Mouse (Mus musculus): ENCODE results near the gene Guk1. TPM values are rescaled to one million over a fixed set of nuclear protein-coding genes. Genes with fewer than 3 reads are reported as not detected.
A peak's percentile ranks its signal among the peaks of the same experiment; 100 is the strongest.

Guk1 gene
- polyA plus RNA-seq, 1 experiment from 2014 or later = 261 TPM

DNA sequence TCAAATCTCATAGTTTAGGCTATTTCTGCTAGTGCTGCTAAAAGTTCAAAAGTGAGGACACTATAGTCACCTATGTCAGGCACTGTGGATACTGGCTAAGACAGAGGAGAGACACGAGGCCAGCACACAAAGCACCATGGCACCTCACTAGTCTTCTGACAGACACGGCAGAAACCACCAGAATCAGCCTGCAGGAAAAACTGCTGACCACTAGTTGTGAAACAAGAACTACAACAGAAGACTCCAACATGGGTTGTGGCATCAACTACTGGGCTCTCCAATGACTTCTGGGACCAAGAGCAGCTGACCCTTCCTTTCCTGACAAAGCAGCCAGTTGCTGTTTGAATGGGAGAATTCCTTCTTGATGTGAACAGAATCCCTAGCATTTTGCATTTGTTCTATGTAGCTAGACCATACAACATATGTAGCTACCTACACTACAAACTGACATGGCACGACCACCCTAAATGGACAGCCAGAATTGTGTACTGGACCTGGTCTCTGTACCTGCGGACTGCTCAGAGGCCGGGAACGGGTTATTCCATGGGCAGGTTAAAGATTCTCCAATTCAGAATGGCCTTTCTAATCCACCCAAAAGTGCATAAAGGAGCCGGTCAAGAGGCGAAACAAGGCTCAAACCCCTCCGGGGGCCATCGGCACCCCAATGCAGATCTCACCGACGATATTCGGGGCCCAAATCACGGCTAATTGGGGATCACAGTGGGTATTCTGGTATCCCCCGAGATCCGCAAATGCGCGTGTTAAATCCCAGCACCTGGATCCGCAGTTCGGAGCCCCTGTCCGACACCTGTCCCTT, 35.0 kb upstream of the Guk1 start:
- Histone ChIP-seq H3K36me3 (ENCODE audit: control insufficient read depth, insufficient read depth, low read length) (no peaks in the 10 kb centered on the region), H3K27me3 (ENCODE audit: control insufficient read depth, insufficient read depth, low read depth, low read length) (no peaks in the 10 kb centered on the region), H3K4me1 (ENCODE audit: control insufficient read depth, insufficient read depth, low read length) (peaks cover 36% of the 10 kb centered on the region), H3K9me3 (replicated peaks; ENCODE audit: control insufficient read depth, low read length, poor library complexity, severe bottlenecking) (no peaks in the 10 kb centered on the region), H3K9ac (ENCODE audit: low read depth, low read length) (peak overlapping the region; percentile 98), H3K4me2 (ENCODE audit: low read length) (peak overlapping the region; percentile 66), H3K4me3 (ENCODE audit: low read depth, low read length) (peak overlapping the region; percentile 97), H3K27ac (ENCODE audit: low read length) (peak overlapping the region; percentile 90)
- WGBS = 5% methylated on average over 21 of the region's 21 CpGs
- no peak for ATAC-seq

DNA sequence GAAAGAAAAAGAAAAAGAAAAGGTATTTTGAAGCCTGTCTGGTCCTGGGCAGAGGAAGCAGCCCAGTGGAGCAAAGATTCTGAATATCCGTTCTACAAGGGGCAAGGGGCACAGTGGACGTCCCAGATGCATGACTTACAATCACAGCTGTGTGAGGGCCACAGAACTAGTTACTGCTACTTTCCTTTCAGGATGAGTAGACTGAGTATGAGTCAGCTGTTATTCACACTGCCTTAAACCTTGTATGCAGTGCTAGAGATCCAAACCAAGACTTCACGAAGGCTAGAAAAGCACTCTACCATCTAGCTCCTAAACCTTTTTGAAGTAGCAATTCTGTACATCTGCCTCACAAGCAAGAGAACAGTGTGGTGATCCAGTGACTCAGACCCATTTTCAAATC, 34.2 kb upstream of the Guk1 start:
- H3K27ac ChIP-seq (ENCODE audit: low read length) = no peak overlapping the region
- 64% methylated on average over 3 of the region's 3 CpGs for WGBS

DNA sequence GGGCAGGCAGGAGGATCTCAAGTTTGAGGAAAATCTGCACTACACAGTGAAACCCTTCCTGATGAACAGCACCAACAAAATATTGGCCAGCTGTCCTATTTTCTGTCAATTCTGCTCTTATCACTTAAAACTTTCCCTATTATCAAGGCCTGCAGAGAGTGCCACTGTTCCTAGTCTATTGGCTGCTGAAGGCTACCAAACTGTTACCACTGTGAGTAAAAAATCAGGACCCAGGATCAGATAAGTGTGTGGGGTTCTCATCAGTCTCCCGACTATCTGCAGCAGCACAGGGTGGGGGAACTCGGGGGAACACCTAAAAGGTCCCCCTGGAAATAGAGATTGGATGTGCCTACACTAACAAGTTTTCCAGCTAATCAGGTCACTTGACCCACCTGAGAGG, 33.2 kb upstream of the Guk1 start:
- Histone ChIP-seq H3K27me3 (ENCODE audit: control insufficient read depth, insufficient read depth, low read depth, low read length) (no peaks in the 10 kb centered on the region), H3K4me1 (ENCODE audit: control insufficient read depth, insufficient read depth, low read length) (peaks cover 42% of the 10 kb centered on the region), H3K4me3 (ENCODE audit: low read depth, low read length) (no peak overlapping the region), H3K27ac (ENCODE audit: low read length) (no peak overlapping the region), H3K4me2 (ENCODE audit: low read length) (no peak overlapping the region), H3K36me3 (ENCODE audit: control insufficient read depth, insufficient read depth, low read length) (no peaks in the 10 kb centered on the region), H3K9me3 (replicated peaks; ENCODE audit: control insufficient read depth, low read length, poor library complexity, severe bottlenecking) (no peaks in the 10 kb centered on the region), H3K9ac (ENCODE audit: low read depth, low read length) (no peak overlapping the region)
- no peak for ATAC-seq
- WGBS = 75% methylated on average over 2 of the region's 2 CpGs

More for the DNA sequence above, 34.2 kb upstream of the Guk1 start:
- ATAC-seq = no peak
- Histone ChIP-seq H3K36me3 (ENCODE audit: control insufficient read depth, insufficient read depth, low read length) (no peaks in the 10 kb centered on the region), H3K9ac (ENCODE audit: low read depth, low read length) (no peak overlapping the region), H3K4me3 (ENCODE audit: low read depth, low read length) (peak overlapping the region; percentile 97), H3K4me2 (ENCODE audit: low read length) (peak overlapping the region; percentile 66), H3K27me3 (ENCODE audit: control insufficient read depth, insufficient read depth, low read depth, low read length) (no peaks in the 10 kb centered on the region), H3K4me1 (ENCODE audit: control insufficient read depth, insufficient read depth, low read length) (peaks cover 41% of the 10 kb centered on the region), H3K9me3 (replicated peaks; ENCODE audit: control insufficient read depth, low read length, poor library complexity, severe bottlenecking) (no peaks in the 10 kb centered on the region)

- Histone ChIP-seq H3K9ac (ENCODE audit: low read depth, low read length) (no peak overlapping the region), H3K4me2 (ENCODE audit: low read length) (no peak overlapping the region), H3K9me3 (replicated peaks; ENCODE audit: control insufficient read depth, low read length, poor library complexity, severe bottlenecking) (no peaks in the 10 kb centered on the region), H3K4me3 (ENCODE audit: low read depth, low read length) (no peak overlapping the region), H3K27ac (ENCODE audit: low read length) (no peak overlapping the region), H3K36me3 (ENCODE audit: control insufficient read depth, insufficient read depth, low read length) (peaks cover 1% of the 10 kb centered on the region; the same call in 1 of the 2 replicates), H3K4me1 (ENCODE audit: control insufficient read depth, insufficient read depth, low read length) (peaks cover 42% of the 10 kb centered on the region), H3K27me3 (ENCODE audit: control insufficient read depth, insufficient read depth, low read depth, low read length) (no peaks in the 10 kb centered on the region)
- ATAC-seq = no peak
- 75% methylated on average over 2 of the region's 2 CpGs for WGBS
These were observed 32.5 kb upstream of the Guk1 start for GRCm38 (mm10) chr11:59224470-59224869.

GRCm38 (mm10) chr11:59224025-59224424, 32.0 kb upstream of the Guk1 start:
- Histone ChIP-seq H3K4me3 (ENCODE audit: low read depth, low read length) (no peak overlapping the region), H3K9me3 (replicated peaks; ENCODE audit: control insufficient read depth, low read length, poor library complexity, severe bottlenecking) (no peaks in the 10 kb centered on the region), H3K4me1 (ENCODE audit: control insufficient read depth, insufficient read depth, low read length) (peaks cover 42% of the 10 kb centered on the region), H3K9ac (ENCODE audit: low read depth, low read length) (no peak overlapping the region), H3K36me3 (ENCODE audit: control insufficient read depth, insufficient read depth, low read length) (peaks cover 3% of the 10 kb centered on the region; the same call in 1 of the 2 replicates), H3K27me3 (ENCODE audit: control insufficient read depth, insufficient read depth, low read depth, low read length) (no peaks in the 10 kb centered on the region), H3K4me2 (ENCODE audit: low read length) (no peak overlapping the region), H3K27ac (ENCODE audit: low read length) (no peak overlapping the region)
- WGBS = 95% methylated on average over 3 of the region's 3 CpGs
- ATAC-seq = no peak

DNA sequence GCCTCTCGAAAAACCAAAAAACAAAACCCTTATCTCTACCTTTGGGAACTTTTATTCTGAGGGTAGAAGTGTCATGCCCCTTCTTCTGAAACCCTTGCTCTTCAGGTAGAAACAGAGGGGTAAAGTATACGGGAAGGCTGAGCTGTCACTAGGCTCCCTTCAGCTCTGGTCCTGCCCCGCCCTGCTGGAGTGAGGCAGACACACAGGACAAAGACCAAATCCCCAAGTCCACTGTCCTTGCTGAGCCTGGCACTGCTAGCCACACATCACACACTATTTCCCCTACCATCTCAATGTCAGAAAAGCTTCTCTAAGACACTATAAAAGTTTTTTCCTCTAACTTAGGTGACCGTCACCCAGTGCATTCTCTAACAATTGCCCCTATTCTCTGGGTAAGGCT, 30.3 kb upstream of the Guk1 start:
- 92% methylated on average over 4 of the region's 4 CpGs for WGBS
- ATAC-seq = no peak
- no peaks in the 10 kb centered on the region for H3K27me3 ChIP-seq (ENCODE audit: control insufficient read depth, insufficient read depth, low read depth, low read length)
- H3K4me2 ChIP-seq (ENCODE audit: low read length) = no peak overlapping the region
- no peak overlapping the region for H3K27ac ChIP-seq (ENCODE audit: low read length)
- H3K4me3 ChIP-seq (ENCODE audit: low read depth, low read length) = no peak overlapping the region
- no peak overlapping the region for H3K9ac ChIP-seq (ENCODE audit: low read depth, low read length)
- peaks cover 36% of the 10 kb centered on the region for H3K4me1 ChIP-seq (ENCODE audit: control insufficient read depth, insufficient read depth, low read length)
- no peaks in the 10 kb centered on the region for H3K9me3 ChIP-seq (replicated peaks; ENCODE audit: control insufficient read depth, low read length, poor library complexity, severe bottlenecking)
- peaks cover 3% of the 10 kb centered on the region; the same call in 1 of the 2 replicates for H3K36me3 ChIP-seq (ENCODE audit: control insufficient read depth, insufficient read depth, low read length)

DNA sequence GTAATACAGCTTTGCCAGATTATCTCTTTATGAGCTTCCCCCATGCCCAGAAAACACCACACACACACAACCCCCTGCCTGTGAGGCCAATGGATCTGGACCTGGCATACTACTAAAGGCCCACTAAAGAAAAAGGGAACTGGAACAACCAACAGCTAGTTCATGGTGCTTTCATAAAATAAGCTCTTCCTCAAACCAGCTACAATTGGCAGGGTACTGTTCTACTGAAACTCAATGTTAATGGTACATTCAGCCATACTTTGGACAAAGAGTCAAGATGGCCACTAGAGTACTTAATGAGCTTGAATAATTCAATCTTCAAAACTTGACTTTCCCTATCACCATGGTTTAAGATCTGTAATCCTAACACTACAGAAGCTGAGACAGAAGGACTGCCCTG, 29.6 kb upstream of the Guk1 start:
- H3K4me3 ChIP-seq (ENCODE audit: low read depth, low read length) = no peak overlapping the region
- H3K4me2 ChIP-seq (ENCODE audit: low read length) = no peak overlapping the region
- H3K9ac ChIP-seq (ENCODE audit: low read depth, low read length) = no peak overlapping the region
- H3K9me3 ChIP-seq (replicated peaks; ENCODE audit: control insufficient read depth, low read length, poor library complexity, severe bottlenecking) = no peaks in the 10 kb centered on the region
- peaks cover 30% of the 10 kb centered on the region for H3K4me1 ChIP-seq (ENCODE audit: control insufficient read depth, insufficient read depth, low read length)
- no peak for ATAC-seq
- H3K36me3 ChIP-seq (ENCODE audit: control insufficient read depth, insufficient read depth, low read length) = peaks cover 3% of the 10 kb centered on the region; the same call in 1 of the 2 replicates
- H3K27ac ChIP-seq (ENCODE audit: low read length) = no peak overlapping the region
- H3K27me3 ChIP-seq (ENCODE audit: control insufficient read depth, insufficient read depth, low read depth, low read length) = no peaks in the 10 kb centered on the region

GRCm38 (mm10) chr11:59219064-59219463, 27.1 kb upstream of the Guk1 start:
- H3K27ac ChIP-seq (ENCODE audit: low read length) = no peak overlapping the region
- no peak overlapping the region for H3K9ac ChIP-seq (ENCODE audit: low read depth, low read length)
- H3K4me1 ChIP-seq (ENCODE audit: control insufficient read depth, insufficient read depth, low read length) = peaks cover 8% of the 10 kb centered on the region; the same call in 1 of the 2 replicates
- H3K4me2 ChIP-seq (ENCODE audit: low read length) = no peak overlapping the region
- H3K36me3 ChIP-seq (ENCODE audit: control insufficient read depth, insufficient read depth, low read length) = peaks cover 3% of the 10 kb centered on the region; the same call in 1 of the 2 replicates
- ATAC-seq = no peak
- H3K9me3 ChIP-seq (replicated peaks; ENCODE audit: control insufficient read depth, low read length, poor library complexity, severe bottlenecking) = no peaks in the 10 kb centered on the region
- H3K4me3 ChIP-seq (ENCODE audit: low read depth, low read length) = no peak overlapping the region
- no peaks in the 10 kb centered on the region for H3K27me3 ChIP-seq (ENCODE audit: control insufficient read depth, insufficient read depth, low read depth, low read length)

GRCm38 (mm10) chr11:59218389-59218998, 26.5 kb upstream of the Guk1 start:
- 92% methylated on average over 4 of the region's 4 CpGs for WGBS
- Histone ChIP-seq H3K27ac (ENCODE audit: low read length) (no peak overlapping the region), H3K36me3 (ENCODE audit: control insufficient read depth, insufficient read depth, low read length) (peaks cover 4% of the 10 kb centered on the region; the same call in 1 of the 2 replicates), H3K27me3 (ENCODE audit: control insufficient read depth, insufficient read depth, low read depth, low read length) (no peaks in the 10 kb centered on the region), H3K4me3 (ENCODE audit: low read depth, low read length) (no peak overlapping the region), H3K4me1 (ENCODE audit: control insufficient read depth, insufficient read depth, low read length) (peaks cover 8% of the 10 kb centered on the region; the same call in 1 of the 2 replicates), H3K4me2 (ENCODE audit: low read length) (no peak overlapping the region), H3K9ac (ENCODE audit: low read depth, low read length) (no peak overlapping the region), H3K9me3 (replicated peaks; ENCODE audit: control insufficient read depth, low read length, poor library complexity, severe bottlenecking) (no peaks in the 10 kb centered on the region)
- ATAC-seq = no peak

All from midbrain, embryonic 16.5 days (tissue).